Mouse (Mus musculus) heart, embryonic 14.5 days (tissue): ENCODE data around the gene Caskin1. TPM values are rescaled to one million over a fixed set of nuclear protein-coding genes. Genes with fewer than 3 reads are reported as not detected.

ENCODE experiments used
- ATAC-seq: fragments of 200-750 bp; cut with Nextera tagmentation; 2 replicates; pipeline ENCODE4 v1.8.0; 2017; ENCODE audit warnings: low read depth, moderate TSS enrichment; ENCODE audit not compliant: insufficient number of reproducible peaks, insufficient read depth, low FRiP score
- H3K27ac ChIP-seq, 2 experiments: fragments of 200-500 bp in 1 of 2; fragments of 300-500 bp in 1 of 2; sonication (generic) in 1 of 2; replicated peaks in 1 of 2; 2 replicates each; pipeline ENCODE4 v1.5.1; 2012 to 2014; ENCODE audit warnings: low read depth in 2 of 2, low read length in 2 of 2, control low read depth in 1 of 2, mild to moderate bottlenecking in 1 of 2, mixed read lengths in 1 of 2; ENCODE audit not compliant: control insufficient read depth in 1 of 2, insufficient read depth in 1 of 2
- H3K27me3 ChIP-seq: fragments of 300-500 bp; sonication (generic); 2 replicates; pipeline ENCODE4 v1.6.1; 2014; ENCODE audit warnings: mild to moderate bottlenecking, low read length, control low read depth; ENCODE audit not compliant: control insufficient read depth, insufficient read depth
- H3K36me3 ChIP-seq: fragments of 300-500 bp; sonication (generic); 2 replicates; pipeline ENCODE4 v1.6.1; 2014; ENCODE audit warnings: mild to moderate bottlenecking, control low read depth, low read length, mixed read lengths; ENCODE audit not compliant: control insufficient read depth, insufficient read depth
- H3K4me1 ChIP-seq, 2 experiments: fragments of 200-500 bp in 1 of 2; fragments of 300-500 bp in 1 of 2; sonication (generic) in 1 of 2; 2 replicates each; pipeline ENCODE4 v1.6.1; 2012 to 2014; ENCODE audit warnings: low read length in 2 of 2, control low read depth in 1 of 2, mixed read lengths in 1 of 2; ENCODE audit not compliant: control insufficient read depth in 2 of 2, insufficient read depth in 2 of 2
- H3K4me2 ChIP-seq: fragments of 300-500 bp; sonication (generic); 2 replicates; pipeline ENCODE4 v1.6.1; 2014; ENCODE audit warnings: mild to moderate bottlenecking, low read length
- H3K4me3 ChIP-seq, 2 experiments: fragments of 200-500 bp in 1 of 2; fragments of 300-500 bp in 1 of 2; sonication (generic) in 1 of 2; 2 replicates each; pipeline ENCODE4 v1.5.1; 2012 to 2014; ENCODE audit warnings: low read length in 2 of 2, mild to moderate bottlenecking in 2 of 2, control low read depth in 1 of 2, low read depth in 1 of 2, moderate library complexity in 1 of 2; ENCODE audit not compliant: control insufficient read depth in 1 of 2, insufficient read depth in 1 of 2
- H3K9ac ChIP-seq: fragments of 300-500 bp; sonication (generic); 2 replicates; pipeline ENCODE4 v1.6.1; 2014; ENCODE audit warnings: mild to moderate bottlenecking, low read length
- H3K9me3 ChIP-seq: fragments of 300-500 bp; sonication (generic); 2 replicates; pipeline ENCODE4 v1.6.1; 2016; ENCODE audit warnings: low read length, control low read depth; ENCODE audit not compliant: control insufficient read depth
- WGBS: fragments of 180-500 bp; shearing (Covaris S2); extraction: QIAGEN DNeasy Blood & Tissue Kit; methylation state at CpG from one replicate; pipeline ENCODE4 v1.1.7; 2014; 5-methylcytosine and 5-hydroxymethylcytosine counted together
- polyA plus RNA-seq: library from polyadenylated mRNA; unstranded; fragments of >200 nt; fragmentation: Nextera tagmentation; extraction: Ambion mirVana; gene quantifications from 2 replicates; pipeline ENCODE4 v1.2.1, GENCODE M21; 2014

Gene Caskin1
- polyA plus RNA-seq, 1 experiment from 2014 or later: 0.26 TPM

GRCm38 (mm10) chr17:24537536-24537935, 49.1 kb downstream of the Caskin1 start:
- no peaks in the 10 kb centered on the region for H3K36me3 ChIP-seq
- H3K27ac ChIP-seq: no peak overlapping the region
- no peaks in the 10 kb centered on the region for H3K9me3 ChIP-seq
- peaks cover 8% of the 10 kb centered on the region in 2 experiments for H3K4me1 ChIP-seq
- no peak overlapping the region for H3K9ac ChIP-seq
- no peaks in the 10 kb centered on the region for H3K27me3 ChIP-seq
- WGBS: 43% methylated on average over 3 of the region's 3 CpGs
- H3K4me3 ChIP-seq: no peak overlapping the region
- ATAC-seq: no peak
- H3K4me2 ChIP-seq: no peak overlapping the region

GRCm38 (mm10) chr17:24538950-24539349, 50.5 kb downstream of the Caskin1 start:
- Histone ChIP-seq H3K4me3 (no peak overlapping the region), H3K4me1 (no peaks in the 10 kb centered on the region; a peak in 1 of 4 replicates), H3K36me3 (no peaks in the 10 kb centered on the region), H3K27ac (no peak overlapping the region), H3K9ac (no peak overlapping the region), H3K4me2 (no peak overlapping the region), H3K9me3 (no peaks in the 10 kb centered on the region), H3K27me3 (no peaks in the 10 kb centered on the region)
- ATAC-seq: no peak
- WGBS: 64% methylated on average over 8 of the region's 8 CpGs

- Histone ChIP-seq H3K4me1 (no peaks in the 10 kb centered on the region; a peak in 1 of 4 replicates), H3K4me3 (no peak overlapping the region), H3K9me3 (no peaks in the 10 kb centered on the region), H3K36me3 (no peaks in the 10 kb centered on the region), H3K9ac (no peak overlapping the region), H3K4me2 (no peak overlapping the region), H3K27me3 (no peaks in the 10 kb centered on the region), H3K27ac (no peak overlapping the region)
- no peak for ATAC-seq
- 15% methylated on average over 3 of the region's 3 CpGs for WGBS
These were observed 52.0 kb downstream of the Caskin1 start for GRCm38 (mm10) chr17:24540375-24540774.

- ATAC-seq: no peak
- H3K27me3 ChIP-seq: no peaks in the 10 kb centered on the region
These were observed 56.2 kb downstream of the Caskin1 start for GRCm38 (mm10) chr17:24544613-24545012.

GRCm38 (mm10) chr17:24545247-24545646, 56.8 kb downstream of the Caskin1 start:
- Histone ChIP-seq H3K9ac (no peak overlapping the region), H3K4me1 (peaks cover 2 to 8% of the 10 kb centered on the region in 2 experiments; a peak in 1 of 4 replicates), H3K27ac (no peak overlapping the region), H3K9me3 (no peaks in the 10 kb centered on the region), H3K36me3 (no peaks in the 10 kb centered on the region), H3K4me2 (no peak overlapping the region), H3K27me3 (no peaks in the 10 kb centered on the region), H3K4me3 (no peak overlapping the region)
- WGBS: 86% methylated on average over 2 of the region's 2 CpGs
- ATAC-seq: no peak

More at GRCm38 (mm10) chr17:24544613-24545012, 56.2 kb downstream of the Caskin1 start:
- Histone ChIP-seq H3K9ac (no peak overlapping the region), H3K36me3 (no peaks in the 10 kb centered on the region), H3K9me3 (no peaks in the 10 kb centered on the region), H3K4me1 (peaks cover 2 to 8% of the 10 kb centered on the region in 2 experiments; a peak in 1 of 4 replicates), H3K4me2 (peak overlapping the region; percentile 24), H3K27ac (no peak overlapping the region), H3K4me3 (no peak overlapping the region)
- 17% methylated on average over 12 of the region's 12 CpGs for WGBS

GRCm38 (mm10) chr17:24546234-24546633, 57.8 kb downstream of the Caskin1 start:
- H3K27ac ChIP-seq: no peak overlapping the region
- no peaks in the 10 kb centered on the region for H3K27me3 ChIP-seq
- 75% methylated on average over 3 of the region's 3 CpGs for WGBS
- H3K9ac ChIP-seq: no peak overlapping the region
- no peak for ATAC-seq
- H3K9me3 ChIP-seq: no peaks in the 10 kb centered on the region
- no peak overlapping the region for H3K4me3 ChIP-seq
- H3K36me3 ChIP-seq: no peaks in the 10 kb centered on the region
- H3K4me2 ChIP-seq: no peak overlapping the region
- peaks cover 7 to 14% of the 10 kb centered on the region in 2 experiments for H3K4me1 ChIP-seq

GRCm38 (mm10) chr17:24548435-24548834, 60.0 kb downstream of the Caskin1 start:
- H3K4me3 ChIP-seq: peak overlapping the region; percentile 50 to 87

More at GRCm38 (mm10) chr17:24548435-24548834, 60.0 kb downstream of the Caskin1 start:
- WGBS: 34% methylated on average over 9 of the region's 9 CpGs
- ATAC-seq: no peak
- peak overlapping the region; percentile 94 for H3K4me2 ChIP-seq
- H3K27ac ChIP-seq: no peak overlapping the region
- H3K27me3 ChIP-seq: no peaks in the 10 kb centered on the region
- peak overlapping the region; percentile 66 for H3K9ac ChIP-seq
- H3K36me3 ChIP-seq: no peaks in the 10 kb centered on the region
- peaks cover 9 to 19% of the 10 kb centered on the region in 2 experiments for H3K4me1 ChIP-seq
- H3K9me3 ChIP-seq: no peaks in the 10 kb centered on the region
